Mouse (Mus musculus): ENCODE results near the gene Parp4.

DNA sequence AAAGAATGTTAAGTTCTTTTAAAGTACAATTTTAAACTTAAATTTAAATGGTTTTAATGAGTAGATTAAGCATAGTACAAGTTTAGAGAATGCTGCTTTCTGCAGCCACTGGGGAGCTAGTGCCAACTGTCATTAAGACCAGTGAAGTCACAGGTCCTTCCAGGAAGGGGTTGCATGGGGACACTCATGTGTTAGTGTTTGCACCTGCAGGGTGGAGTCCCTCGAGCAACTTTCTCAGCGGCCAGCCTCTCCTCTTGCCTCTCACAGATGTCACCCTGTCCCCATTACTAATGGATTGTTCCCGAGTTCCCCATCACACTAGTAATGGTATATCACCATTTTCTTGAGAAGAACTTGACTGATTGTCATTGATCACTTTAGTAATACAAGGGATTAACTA, 37.8 kb downstream of the Parp4 start:
- TF ChIP-seq CTCF (IDR thresholded peaks at IDR 0.05; ENCODE audit: control insufficient read depth, insufficient read depth, low read length) (no peak), POLR2A (IDR thresholded peaks at IDR 0.05; ENCODE audit: borderline replicate concordance, control insufficient read depth, low read depth, low read length) (no peak)
